Mouse (Mus musculus) A20 (cell line): ENCODE measurements at regions not wholly inside any gene's neighbourhood (a gene's known extent, or its start where the extent isn't known, plus 50 kb on each side); places are given as distances from the start of the nearest gene placed in this dataset.

Experiments
- DNase-seq: peaks from one replicate; pipeline ENCODE4 v3.0.0-alpha.2; 2011; ENCODE audit warnings: low read depth, low spot score

GRCm38 (mm10) chr4:8956312-8957022 is 717.6 kb upstream of the Car8 start:
- no peak for DNase-seq

DNA sequence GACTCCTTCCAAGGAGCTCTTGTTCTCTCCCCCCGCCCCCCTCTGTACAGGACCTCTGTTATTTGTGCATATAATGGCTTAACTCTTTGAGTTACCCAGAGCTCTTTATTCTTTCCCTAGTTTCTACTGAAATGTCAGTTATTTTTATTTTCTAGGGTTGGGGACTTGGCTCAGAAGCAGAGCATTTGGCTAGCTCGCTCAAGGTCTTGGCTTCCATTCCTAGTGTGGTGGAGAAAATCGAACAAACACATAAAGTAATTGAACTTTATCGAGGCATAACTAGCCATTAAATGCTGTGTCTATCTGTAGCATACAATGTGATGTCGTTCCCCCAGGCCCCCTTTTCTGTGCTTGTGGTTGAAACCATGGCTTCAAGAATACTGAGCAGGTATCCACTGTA is 716.5 kb upstream of the Car8 start:
- DNase-seq, result no peak

DNA sequence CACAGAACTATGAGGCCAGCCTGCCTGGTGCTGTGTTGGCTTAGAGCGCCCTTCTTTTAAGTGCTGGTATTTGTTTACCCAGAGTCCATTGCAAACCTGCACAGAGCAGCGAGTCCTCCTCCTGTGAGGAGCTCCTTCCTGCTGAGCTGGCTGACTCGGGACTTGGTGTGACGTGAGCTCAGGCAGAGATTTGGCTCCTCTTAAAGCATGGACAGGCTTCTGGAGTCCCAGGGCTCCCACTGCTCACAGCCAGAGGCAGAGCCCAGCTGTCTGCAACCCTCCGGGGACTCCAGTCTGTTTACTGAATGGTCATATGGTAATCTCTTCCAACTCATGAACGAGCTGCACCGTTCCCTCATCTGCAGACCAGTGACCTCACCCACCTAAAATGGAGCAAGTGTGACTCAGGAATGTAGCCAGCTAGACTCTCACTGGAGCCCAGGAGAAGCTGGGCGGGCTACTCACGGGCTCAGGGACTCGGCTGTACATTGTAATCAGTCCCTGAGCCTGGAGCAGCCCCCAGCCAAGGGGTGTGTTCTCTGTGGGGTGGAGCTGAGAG is 715.6 kb upstream of the Car8 start:
- DNase-seq, result no peak

GRCm38 (mm10) chr4:8953181-8953580 is 714.3 kb upstream of the Car8 start:
- no peak for DNase-seq

GRCm38 (mm10) chr4:8949951-8950350 is 711.1 kb upstream of the Car8 start:
- no peak for DNase-seq

GRCm38 (mm10) chr4:8949537-8949936 is 710.7 kb upstream of the Car8 start:
- no peak for DNase-seq

DNA sequence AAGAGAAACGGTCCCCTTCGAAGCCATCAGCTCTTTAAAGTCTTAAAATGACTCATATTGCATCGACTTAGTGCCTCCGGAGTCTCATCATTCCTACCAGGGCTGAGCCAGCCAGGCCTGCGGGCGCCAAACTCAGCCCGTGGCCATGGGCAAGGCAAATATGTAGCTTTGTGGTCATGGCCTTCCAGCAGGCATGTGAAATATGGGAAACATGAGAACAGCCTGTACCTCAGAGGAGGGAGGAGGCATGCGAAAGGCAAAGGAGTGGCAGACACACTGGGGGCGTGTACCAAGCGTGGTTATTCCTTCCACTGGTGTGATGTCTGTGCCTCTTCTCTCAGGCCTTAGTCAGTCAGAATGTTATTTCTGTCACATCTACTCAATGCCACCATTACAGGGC is 706.3 kb upstream of the Car8 start:
- DNase-seq, result no peak

DNA sequence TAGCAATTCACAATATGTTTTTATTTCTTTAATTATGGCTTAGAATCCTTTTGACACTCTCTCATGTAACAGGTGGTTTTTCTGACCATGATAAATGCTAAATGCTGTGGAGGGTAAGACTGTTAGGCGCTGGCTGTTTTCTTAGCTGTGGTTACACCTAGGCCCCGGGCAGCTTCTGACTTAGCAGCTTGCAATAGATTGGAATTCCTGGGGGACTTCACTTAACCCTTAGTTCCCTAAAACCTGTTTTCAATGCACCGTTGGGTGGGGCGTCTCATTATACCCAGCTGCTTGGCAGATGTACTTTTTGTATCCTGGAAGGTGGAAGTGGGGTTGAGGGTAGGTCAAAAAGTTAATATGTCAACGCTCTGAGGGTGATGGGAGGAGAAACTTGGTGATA is 704.2 kb upstream of the Car8 start:
- DNase-seq, result no peak

GRCm38 (mm10) chr4:8938948-8939411 is 700.1 kb upstream of the Car8 start:
- no peak for DNase-seq

DNA sequence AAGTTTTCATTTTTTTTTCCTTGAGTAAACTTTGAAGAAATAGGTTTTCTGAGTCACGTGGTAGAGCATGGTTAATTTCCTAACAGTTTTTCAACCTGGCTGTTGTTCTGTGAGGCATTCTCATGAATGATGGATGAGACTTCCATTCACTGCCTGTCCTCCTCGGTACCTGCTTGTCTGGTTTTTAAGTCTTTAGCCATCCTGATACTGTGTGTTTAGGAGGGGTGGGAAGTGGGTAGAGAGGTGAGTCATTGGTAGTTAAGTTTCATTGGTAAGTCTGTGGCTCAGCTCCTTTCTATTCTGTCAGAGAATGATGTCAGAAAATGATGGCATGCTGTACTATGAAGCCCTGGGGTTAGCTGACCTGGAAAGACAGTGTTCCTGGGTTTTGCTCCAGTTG is 697.1 kb upstream of the Car8 start:
- DNase-seq, result no peak

DNA sequence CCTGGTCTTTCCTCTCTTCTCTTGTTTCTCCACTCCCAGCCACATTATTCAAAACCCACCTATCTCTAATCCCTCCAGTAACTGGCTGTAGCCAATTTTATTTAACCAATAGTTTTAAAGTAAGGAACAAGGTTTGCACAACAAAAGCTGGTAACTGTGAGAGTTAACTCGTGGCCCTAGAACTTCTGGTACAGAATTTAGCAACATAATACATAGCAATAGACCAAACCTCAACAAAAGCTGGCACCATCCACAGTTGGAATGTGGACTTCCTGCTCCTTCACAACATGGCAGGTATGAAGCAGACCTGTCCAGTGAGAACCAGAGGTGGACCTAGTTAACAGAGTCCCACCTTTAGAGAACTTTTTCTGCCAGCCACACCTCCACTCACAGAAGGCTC is 695.7 kb upstream of the Car8 start:
- no peak for DNase-seq

DNA sequence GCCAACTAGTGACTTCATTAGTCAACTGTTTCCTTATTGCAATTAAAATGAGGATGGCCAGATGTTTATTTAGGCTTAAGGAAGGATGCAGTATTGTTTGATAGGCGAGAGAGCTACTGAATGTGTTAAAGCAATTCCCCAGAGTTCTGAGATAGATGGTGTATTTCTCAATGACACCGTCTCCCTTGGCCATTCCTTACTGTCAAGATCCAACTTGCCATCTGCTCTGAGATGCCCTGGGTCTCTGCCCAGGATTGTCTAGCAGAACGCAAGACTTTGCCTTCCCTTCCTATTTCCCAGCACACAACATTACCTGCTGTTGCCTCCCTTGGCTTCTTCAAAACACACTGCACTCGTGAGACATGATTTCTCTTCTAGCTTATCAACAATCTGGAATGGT is 690.5 kb upstream of the Car8 start:
- DNase-seq, result no peak

DNA sequence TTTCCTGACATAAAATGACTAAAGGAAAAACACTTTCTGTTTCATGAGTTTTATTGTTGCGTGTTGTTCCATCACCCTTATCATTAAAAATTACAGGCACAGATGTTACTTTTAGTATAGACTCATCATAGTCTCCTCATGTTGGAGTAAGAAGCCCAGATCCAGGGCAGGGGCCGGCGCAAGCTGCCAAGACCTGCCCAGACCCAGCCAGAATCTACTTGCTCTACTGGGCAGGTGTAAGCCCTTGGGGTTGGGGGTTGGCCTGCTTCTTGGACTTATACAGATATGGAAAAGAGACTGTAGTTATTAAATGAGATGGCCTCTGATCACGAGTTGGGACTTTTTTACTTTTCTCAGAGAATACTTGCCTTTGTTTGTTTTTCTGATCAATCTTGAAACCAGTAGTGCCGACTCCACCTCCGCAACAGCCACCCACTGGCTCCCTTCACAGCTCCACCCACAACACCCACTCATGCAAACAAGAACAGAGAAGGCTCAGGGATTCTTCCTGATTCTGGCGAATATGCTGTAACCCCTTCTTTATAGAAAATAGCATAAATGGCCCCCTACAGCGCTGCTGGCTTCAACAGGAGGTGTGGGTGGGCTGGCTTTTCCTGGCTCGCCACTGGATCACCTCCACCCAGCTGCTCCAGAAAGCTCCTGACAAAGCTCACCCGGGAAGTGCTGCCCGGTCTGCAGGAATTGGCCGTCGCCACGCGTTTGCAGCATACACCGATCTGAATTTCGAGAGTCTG is 689.9 kb upstream of the Car8 start:
- DNase-seq, result peak; percentile 65

DNA sequence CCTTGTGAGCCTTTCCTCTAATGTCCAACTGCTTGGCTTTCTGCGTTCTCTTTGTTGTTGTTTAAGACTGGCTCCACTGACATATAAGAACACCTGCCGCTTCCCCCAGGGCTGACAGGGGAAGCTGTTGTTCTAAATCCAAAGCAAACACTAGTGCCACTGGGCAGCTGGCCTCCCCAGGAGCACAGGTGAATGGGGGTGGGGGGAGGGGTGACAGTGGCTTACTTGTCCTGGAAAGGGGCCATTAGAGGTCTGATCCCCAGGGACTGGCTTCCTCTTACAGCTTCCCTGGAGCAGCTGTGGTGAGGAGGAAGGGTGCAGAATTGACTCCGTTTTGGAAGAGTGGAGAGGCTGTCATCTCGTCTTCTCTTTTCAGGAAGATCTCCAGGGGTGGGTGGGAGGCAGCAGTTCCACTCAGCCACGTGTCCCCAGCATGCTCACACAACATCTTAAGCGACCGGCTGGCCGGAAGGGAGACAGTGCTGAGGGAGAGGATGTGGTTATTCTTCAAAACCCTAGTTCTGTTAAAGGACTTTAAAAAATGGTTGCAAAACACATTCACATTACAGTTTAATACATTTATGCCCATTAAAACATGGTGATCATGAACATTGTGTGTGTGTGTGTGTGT is 688.5 kb upstream of the Car8 start:
- no peak for DNase-seq

GRCm38 (mm10) chr4:8926642-8927275 is 687.9 kb upstream of the Car8 start:
- DNase-seq, result peak; percentile 74

DNA sequence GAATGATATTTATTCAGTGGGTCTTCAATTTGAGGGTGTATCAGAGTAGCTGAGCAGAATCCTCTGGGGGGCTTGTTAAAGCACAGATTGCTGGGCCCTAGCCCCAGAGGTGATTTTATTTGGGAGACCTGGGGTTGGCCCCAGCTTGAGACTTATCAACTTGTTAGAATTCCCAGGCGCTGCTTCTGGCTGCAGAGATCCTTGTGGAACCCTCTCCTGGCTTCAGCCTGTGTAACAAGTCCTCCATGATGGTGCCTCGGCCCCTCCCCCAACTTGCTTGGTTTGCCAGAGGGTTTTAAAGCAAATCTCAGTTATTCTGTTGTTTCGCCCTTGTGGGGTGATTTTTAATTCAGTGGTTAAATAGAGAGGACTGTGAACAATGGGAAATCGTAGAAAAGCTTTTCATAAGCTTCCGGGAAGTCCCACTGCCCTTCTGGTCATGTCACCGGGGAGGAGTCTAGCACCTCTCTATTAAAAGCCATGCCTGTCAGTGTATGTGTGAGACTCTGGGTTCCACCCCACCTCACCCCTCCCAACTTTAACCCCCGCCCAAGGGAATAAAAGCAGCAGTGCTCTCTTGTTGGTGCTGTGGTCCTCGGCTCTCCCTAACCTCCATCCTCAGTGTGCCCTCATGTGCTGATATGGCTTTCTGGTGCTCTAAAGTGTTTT is 684.0 kb upstream of the Car8 start:
- no peak for DNase-seq

GRCm38 (mm10) chr4:8921477-8922385 is 682.9 kb upstream of the Car8 start:
- DNase-seq, result no peak

- DNase-seq, result no peak
Observed at GRCm38 (mm10) chr4:8920306-8920705, 681.5 kb upstream of the Car8 start.

DNA sequence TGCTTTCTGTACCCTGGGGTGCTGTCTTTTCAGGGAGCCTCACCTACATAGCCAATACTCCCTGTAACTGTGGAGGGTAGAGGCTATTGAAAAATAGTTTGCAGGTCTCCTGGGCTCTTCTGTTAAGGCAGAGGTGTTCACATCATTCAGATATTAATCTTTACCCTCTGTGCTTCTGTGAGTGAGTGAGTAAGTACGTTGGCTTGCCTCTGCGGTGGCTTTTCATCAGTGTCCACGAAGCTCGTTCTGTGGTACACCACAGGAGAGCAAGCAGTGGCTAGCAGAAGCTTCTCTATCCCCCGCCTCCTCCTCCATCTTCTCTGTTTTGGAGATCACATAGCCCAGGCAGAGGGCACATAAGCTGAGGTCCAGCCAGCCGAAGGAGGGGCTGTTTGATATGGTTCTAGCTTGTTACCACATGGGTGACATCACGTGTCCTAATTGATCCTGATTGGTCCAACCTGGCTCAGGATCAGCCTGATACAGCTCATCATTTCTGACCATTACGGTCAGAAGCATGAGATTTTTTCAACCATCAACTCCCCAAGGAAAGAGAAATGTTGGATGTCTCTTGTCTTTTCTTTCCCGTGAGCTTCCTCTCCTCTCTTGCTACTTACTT is 680.6 kb upstream of the Car8 start:
- DNase-seq, result no peak
